Mouse (Mus musculus) liver, embryonic 12.5 days (tissue): ENCODE measurements around the gene Itga11. TPM values are rescaled to one million over a fixed set of nuclear protein-coding genes. Genes with fewer than 3 reads are reported as not detected.

Experiments
- ATAC-seq: fragments of 200-750 bp; cut with Nextera tagmentation; 2 replicates; pipeline ENCODE4 v1.8.0; 2017; ENCODE audit warnings: moderate number of reproducible peaks, mild to moderate bottlenecking, moderate library complexity
- H3K27ac ChIP-seq: fragments of 300-500 bp; sonication (generic); 2 replicates; pipeline ENCODE4 v1.5.1; 2016; ENCODE audit warnings: mild to moderate bottlenecking
- H3K27me3 ChIP-seq: fragments of 300-500 bp; sonication (generic); replicated peaks from 2 replicates; pipeline ENCODE4 v1.6.1; 2016; ENCODE audit warnings: mild to moderate bottlenecking, moderate library complexity
- H3K36me3 ChIP-seq: fragments of 300-500 bp; sonication (generic); 2 replicates; pipeline ENCODE4 v1.6.1; 2016; ENCODE audit warnings: mild to moderate bottlenecking, moderate library complexity
- H3K4me1 ChIP-seq: fragments of 300-500 bp; sonication (generic); 2 replicates; pipeline ENCODE4 v1.6.1; 2016
- H3K4me2 ChIP-seq: fragments of 300-500 bp; sonication (generic); 2 replicates; pipeline ENCODE4 v1.6.1; 2016; ENCODE audit warnings: mild to moderate bottlenecking, moderate library complexity
- H3K4me3 ChIP-seq: fragments of 300-500 bp; sonication (generic); 2 replicates; pipeline ENCODE4 v1.5.1; 2016; ENCODE audit warnings: mild to moderate bottlenecking, moderate library complexity
- H3K9ac ChIP-seq: fragments of 300-500 bp; sonication (generic); 2 replicates; pipeline ENCODE4 v1.6.1; 2016; ENCODE audit warnings: mild to moderate bottlenecking, moderate library complexity
- H3K9me3 ChIP-seq: fragments of 300-500 bp; sonication (generic); replicated peaks from 2 replicates; pipeline ENCODE4 v1.6.1; 2016; ENCODE audit warnings: mild to moderate bottlenecking, moderate library complexity
- WGBS: fragments of 180-500 bp; shearing (Covaris S2); methylation state at CpG from one replicate; pipeline ENCODE4 v1.1.7; 2016; ENCODE audit not compliant: insufficient replicate concordance; 5-methylcytosine and 5-hydroxymethylcytosine counted together
- polyA plus RNA-seq: library from polyadenylated mRNA; unstranded; fragments of >200 nt; fragmentation: Nextera tagmentation; extraction: Ambion mirVana; gene quantifications from 2 replicates; pipeline ENCODE4 v1.2.1, GENCODE M21; 2016

The Itga11 gene
- polyA plus RNA-seq, 1 experiment from 2014 or later: 0.21 TPM

GRCm38 (mm10) chr9:62725247-62725646 lies 47.6 kb downstream of the Itga11 start:
- Histone ChIP-seq H3K4me3 (no peak overlapping the region), H3K27me3 (peaks cover 4% of the 10 kb centered on the region; the same call in 1 of the 2 replicates), H3K27ac (no peak overlapping the region), H3K9ac (no peak overlapping the region), H3K4me2 (no peak overlapping the region), H3K4me1 (no peaks in the 10 kb centered on the region), H3K9me3 (no peaks in the 10 kb centered on the region), H3K36me3 (no peaks in the 10 kb centered on the region)
- whole genome bisulfite sequencing: 21% methylated on average over 5 of the region's 5 CpGs
- ATAC-seq: no peak

GRCm38 (mm10) chr9:62726472-62726871 lies 48.8 kb downstream of the Itga11 start:
- ATAC-seq: no peak
- Histone ChIP-seq H3K4me1 (no peaks in the 10 kb centered on the region), H3K4me2 (no peak overlapping the region), H3K27ac (no peak overlapping the region), H3K9ac (no peak overlapping the region), H3K36me3 (no peaks in the 10 kb centered on the region), H3K9me3 (no peaks in the 10 kb centered on the region), H3K27me3 (no peaks in the 10 kb centered on the region; the same call in 1 of the 2 replicates), H3K4me3 (no peak overlapping the region)
- WGBS: 39% methylated on average over 6 of the region's 6 CpGs

- Histone ChIP-seq H3K27ac (no peak overlapping the region), H3K27me3 (peaks cover 8% of the 10 kb centered on the region; the same call in 1 of the 2 replicates), H3K4me2 (no peak overlapping the region), H3K9me3 (no peaks in the 10 kb centered on the region), H3K4me3 (no peak overlapping the region), H3K36me3 (no peaks in the 10 kb centered on the region), H3K9ac (no peak overlapping the region), H3K4me1 (no peaks in the 10 kb centered on the region)
- ATAC-seq: no peak
- whole genome bisulfite sequencing: 42% methylated on average over 7 of the region's 7 CpGs
Measured at GRCm38 (mm10) chr9:62744558-62745275, 67.1 kb downstream of the Itga11 start.

GRCm38 (mm10) chr9:62746646-62747045 lies 69.0 kb downstream of the Itga11 start:
- no peak for ATAC-seq
- WGBS: 67% methylated on average over 6 of the region's 6 CpGs
- H3K4me3 ChIP-seq: no peak overlapping the region
- H3K9me3 ChIP-seq: no peaks in the 10 kb centered on the region
- no peak overlapping the region for H3K9ac ChIP-seq
- H3K27ac ChIP-seq: no peak overlapping the region
- H3K4me1 ChIP-seq: no peaks in the 10 kb centered on the region
- peaks cover 8% of the 10 kb centered on the region; the same call in 1 of the 2 replicates for H3K27me3 ChIP-seq
- H3K4me2 ChIP-seq: no peak overlapping the region
- H3K36me3 ChIP-seq: no peaks in the 10 kb centered on the region

DNA sequence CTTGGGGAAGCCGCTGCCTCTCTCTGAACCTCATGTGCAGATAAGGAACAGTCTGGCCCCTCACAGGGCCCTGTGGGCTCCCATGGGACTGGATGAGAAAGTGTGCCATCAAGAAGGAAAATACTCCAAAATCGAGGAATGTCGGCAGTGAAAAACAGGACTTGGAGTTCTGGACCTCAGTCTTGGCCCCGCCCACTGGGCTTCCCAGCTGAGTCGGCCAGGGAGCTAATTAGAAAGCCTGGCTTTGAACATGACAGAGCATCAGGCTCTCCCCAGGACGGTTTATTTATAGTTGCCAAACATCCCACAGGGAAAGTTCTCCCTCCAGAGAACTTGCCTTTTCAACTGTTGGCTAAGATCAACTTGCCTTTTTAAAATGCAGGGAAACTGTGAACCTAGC lies 72.0 kb downstream of the Itga11 start:
- no peak for ATAC-seq
- Histone ChIP-seq H3K4me2 (no peak overlapping the region), H3K4me3 (no peak overlapping the region), H3K27me3 (0 out of 2 replicates have a peak, but pooled peaks cover 4% of the 10 kb centered on the region), H3K36me3 (no peaks in the 10 kb centered on the region), H3K27ac (no peak overlapping the region), H3K9me3 (no peaks in the 10 kb centered on the region), H3K9ac (no peak overlapping the region), H3K4me1 (no peaks in the 10 kb centered on the region)
- 42% methylated on average over 6 of the region's 6 CpGs for WGBS

DNA sequence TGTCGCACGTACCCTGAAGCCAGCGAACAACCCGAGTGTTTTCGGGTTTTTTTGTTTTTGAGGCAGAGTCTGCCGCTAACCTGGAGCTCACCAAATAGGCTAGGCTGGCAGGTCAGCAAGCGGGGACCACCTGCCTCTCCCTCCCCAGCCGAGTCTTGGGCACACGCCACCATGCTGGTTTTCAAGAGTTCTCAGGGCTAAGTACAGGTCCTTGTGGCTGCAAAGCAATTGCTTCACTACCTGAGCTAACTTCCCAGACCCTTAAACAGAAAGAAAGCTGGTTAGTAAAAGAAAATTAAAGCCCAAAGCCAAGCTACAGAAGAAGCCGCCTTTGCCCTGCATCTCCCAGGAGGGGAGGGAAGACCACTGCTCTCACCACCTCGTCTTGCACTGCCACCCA lies 72.8 kb downstream of the Itga11 start:
- 74% methylated on average over 11 of the region's 11 CpGs for WGBS
- ATAC-seq: no peak

GRCm38 (mm10) chr9:62758288-62758687 lies 80.7 kb downstream of the Itga11 start:
- Histone ChIP-seq H3K36me3 (no peaks in the 10 kb centered on the region), H3K9ac (no peak overlapping the region), H3K4me2 (no peak overlapping the region), H3K27me3 (0 out of 2 replicates have a peak, but pooled peaks cover 12% of the 10 kb centered on the region), H3K27ac (no peak overlapping the region), H3K4me1 (no peaks in the 10 kb centered on the region), H3K9me3 (no peaks in the 10 kb centered on the region), H3K4me3 (no peak overlapping the region)
- WGBS: 75% methylated on average over 4 of the region's 4 CpGs
- ATAC-seq: no peak

More for the DNA sequence above, 72.8 kb downstream of the Itga11 start:
- Histone ChIP-seq H3K4me3 (no peak overlapping the region), H3K4me1 (no peaks in the 10 kb centered on the region), H3K27ac (no peak overlapping the region), H3K4me2 (no peak overlapping the region), H3K9ac (no peak overlapping the region), H3K36me3 (no peaks in the 10 kb centered on the region), H3K9me3 (no peaks in the 10 kb centered on the region), H3K27me3 (0 out of 2 replicates have a peak, but pooled peaks cover 4% of the 10 kb centered on the region)

GRCm38 (mm10) chr9:62759601-62760000 lies 82.0 kb downstream of the Itga11 start:
- Histone ChIP-seq H3K4me1 (no peaks in the 10 kb centered on the region), H3K9ac (no peak overlapping the region), H3K27ac (no peak overlapping the region), H3K27me3 (peaks cover 24% of the 10 kb centered on the region), H3K9me3 (no peaks in the 10 kb centered on the region), H3K36me3 (no peaks in the 10 kb centered on the region), H3K4me2 (no peak overlapping the region), H3K4me3 (no peak overlapping the region)
- WGBS: 46% methylated on average over 3 of the region's 3 CpGs
- no peak for ATAC-seq

DNA sequence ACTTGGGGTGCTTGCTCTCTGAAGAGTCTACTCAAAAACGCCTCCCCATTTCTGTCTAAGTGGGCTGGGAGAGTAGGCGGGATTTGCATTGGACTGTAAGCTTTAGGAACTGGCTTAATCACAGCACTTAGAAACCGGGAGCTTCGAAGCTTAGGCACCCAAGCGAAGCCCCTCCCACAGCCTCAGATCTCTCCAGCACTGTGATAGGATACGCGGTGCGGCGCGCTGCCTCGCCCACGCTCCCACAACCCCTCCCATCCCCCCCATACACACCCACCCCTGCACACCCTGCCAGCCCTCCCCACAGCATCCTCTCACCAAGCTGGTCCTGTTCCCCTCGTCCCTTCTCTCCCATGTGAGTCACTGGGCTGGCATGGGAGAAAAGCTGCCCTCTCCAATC lies 85.9 kb downstream of the Itga11 start:
- 10% methylated on average over 13 of the region's 13 CpGs for WGBS
- peaks cover 36% of the 10 kb centered on the region for H3K27me3 ChIP-seq
- H3K9ac ChIP-seq: no peak overlapping the region
- no peak overlapping the region for H3K4me2 ChIP-seq
- H3K36me3 ChIP-seq: no peaks in the 10 kb centered on the region
- H3K4me1 ChIP-seq: peaks cover 4% of the 10 kb centered on the region; the same call in 1 of the 2 replicates
- H3K4me3 ChIP-seq: no peak overlapping the region
- H3K27ac ChIP-seq: no peak overlapping the region
- no peaks in the 10 kb centered on the region for H3K9me3 ChIP-seq
- ATAC-seq: no peak

GRCm38 (mm10) chr9:62765346-62765745 lies 87.7 kb downstream of the Itga11 start:
- H3K36me3 ChIP-seq: no peaks in the 10 kb centered on the region
- H3K4me1 ChIP-seq: peaks cover 4% of the 10 kb centered on the region; the same call in 1 of the 2 replicates

DNA sequence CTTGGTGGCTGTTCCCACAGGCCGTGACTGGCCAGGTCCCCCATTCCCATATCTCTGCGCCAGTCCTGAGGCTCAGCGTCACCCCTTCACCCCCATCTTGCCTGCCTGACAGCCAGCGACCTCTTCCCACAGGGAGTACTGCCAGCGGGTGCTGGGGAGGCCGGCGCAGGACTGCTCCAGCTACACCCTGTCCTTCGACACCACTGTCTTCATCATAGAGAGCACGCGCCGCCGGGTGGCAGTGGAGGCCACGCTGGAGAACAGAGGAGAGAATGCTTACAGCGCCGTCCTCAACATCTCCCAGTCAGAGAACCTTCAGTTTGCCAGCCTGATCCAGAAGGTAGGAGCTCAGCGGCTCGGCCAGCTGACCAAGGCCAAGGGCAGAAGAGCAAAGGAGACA lies 89.8 kb downstream of the Itga11 start:
- H3K36me3 ChIP-seq: no peaks in the 10 kb centered on the region
- H3K4me1 ChIP-seq: peaks cover 4% of the 10 kb centered on the region; the same call in 1 of the 2 replicates
- no peak overlapping the region for H3K9ac ChIP-seq
- 58% methylated on average over 17 of the region's 17 CpGs for WGBS
- peaks cover 28% of the 10 kb centered on the region for H3K27me3 ChIP-seq
- H3K4me3 ChIP-seq: no peak overlapping the region
- ATAC-seq: no peak
- no peak overlapping the region for H3K4me2 ChIP-seq
- no peaks in the 10 kb centered on the region for H3K9me3 ChIP-seq
- H3K27ac ChIP-seq: no peak overlapping the region

More at GRCm38 (mm10) chr9:62765346-62765745, 87.7 kb downstream of the Itga11 start:
- H3K9ac ChIP-seq: no peak overlapping the region
- 58% methylated on average over 4 of the region's 4 CpGs for WGBS
- no peak overlapping the region for H3K4me3 ChIP-seq
- H3K27ac ChIP-seq: no peak overlapping the region
- no peak overlapping the region for H3K4me2 ChIP-seq
- no peak for ATAC-seq
- H3K27me3 ChIP-seq: peaks cover 36% of the 10 kb centered on the region
- no peaks in the 10 kb centered on the region for H3K9me3 ChIP-seq

- Histone ChIP-seq H3K36me3 (no peaks in the 10 kb centered on the region), H3K27me3 (peaks cover 24% of the 10 kb centered on the region), H3K4me3 (no peak overlapping the region), H3K9ac (no peak overlapping the region), H3K4me2 (no peak overlapping the region), H3K9me3 (no peaks in the 10 kb centered on the region), H3K27ac (no peak overlapping the region), H3K4me1 (peaks cover 4% of the 10 kb centered on the region; the same call in 1 of the 2 replicates)
- WGBS: 74% methylated on average over 5 of the region's 5 CpGs
- no peak for ATAC-seq
Measured at GRCm38 (mm10) chr9:62768361-62768760, 90.7 kb downstream of the Itga11 start.
